Mouse (Mus musculus) 3134 (cell line): ENCODE data around the gene Fanci.
A peak's percentile ranks its signal among the peaks of the same experiment; 100 is the strongest.

Experiments used
- DNase-seq: peaks from one replicate; pipeline ENCODE4 v3.0.0-alpha.2; 2011; ENCODE audit warnings: low spot score; ENCODE audit not compliant: insufficient read length; ENCODE audit errors: extremely low read depth

Fanci gene

DNA sequence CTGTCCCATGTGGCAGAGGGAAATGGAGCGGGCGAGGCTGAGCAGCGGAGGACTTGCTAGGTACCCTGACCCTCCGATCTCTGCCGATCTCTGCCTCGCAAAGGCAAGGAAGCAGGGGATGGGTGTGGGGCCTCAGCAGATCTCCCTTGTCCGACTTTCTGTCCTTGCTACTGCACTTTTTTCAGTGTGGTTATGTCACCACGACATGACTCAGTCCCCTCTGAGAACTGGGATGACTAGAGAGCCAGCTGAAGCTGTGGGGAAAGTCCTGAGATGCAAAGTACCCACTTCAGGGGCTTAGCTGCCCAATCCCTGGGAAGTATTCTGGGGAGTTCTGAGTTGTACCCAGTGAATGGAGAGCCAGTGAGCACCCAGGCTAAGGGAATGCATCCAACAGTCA is 4.6 kb upstream of the Fanci start:
- DNase-seq: no peak

DNA sequence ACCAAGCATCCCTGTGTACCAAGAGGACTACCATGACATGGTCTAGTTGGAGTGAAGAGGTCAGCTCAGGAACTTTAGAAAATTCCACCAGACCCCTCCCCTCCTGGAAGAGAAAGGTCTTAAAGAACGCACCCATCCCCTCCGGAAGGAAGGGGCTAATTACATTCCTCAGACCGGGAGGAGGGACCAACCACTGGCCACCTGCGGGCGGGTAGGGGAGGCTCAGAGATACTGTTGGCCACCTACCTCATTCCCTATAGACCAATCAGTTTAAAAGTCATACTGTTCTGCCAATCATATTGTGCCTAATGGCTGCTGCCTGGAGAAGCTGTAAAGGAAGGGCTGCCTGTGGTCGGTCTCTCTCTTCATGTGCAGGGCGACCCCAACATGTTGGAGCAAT is 3.7 kb upstream of the Fanci start:
- DNase-seq: no peak

DNA sequence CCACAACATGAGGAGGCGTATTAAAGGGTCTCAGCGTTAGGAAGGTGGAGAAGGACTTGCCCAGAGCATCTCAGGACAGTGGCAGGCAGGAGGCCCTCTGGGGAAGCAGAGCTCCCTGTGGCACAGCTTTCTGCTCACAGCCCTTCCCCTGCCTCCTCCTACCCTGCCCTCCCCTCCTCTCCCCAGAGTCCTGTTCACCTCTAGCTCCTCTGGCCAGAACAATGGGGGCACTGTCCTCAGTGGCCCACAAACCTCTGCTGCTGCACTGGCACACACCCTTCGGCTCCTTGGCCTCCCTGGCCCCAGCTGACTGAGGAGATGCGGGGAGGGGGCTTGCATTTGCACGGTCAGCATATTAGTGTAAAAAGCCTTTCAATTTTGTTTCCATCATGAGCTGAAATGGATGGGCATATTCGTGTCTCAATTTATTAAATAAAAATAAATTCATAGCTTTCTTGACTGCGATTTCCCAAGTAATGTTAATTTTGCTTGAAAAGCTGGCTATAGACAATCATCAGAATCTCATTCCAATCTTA is 3.0 kb upstream of the Fanci start:
- DNase-seq: no peak

DNA sequence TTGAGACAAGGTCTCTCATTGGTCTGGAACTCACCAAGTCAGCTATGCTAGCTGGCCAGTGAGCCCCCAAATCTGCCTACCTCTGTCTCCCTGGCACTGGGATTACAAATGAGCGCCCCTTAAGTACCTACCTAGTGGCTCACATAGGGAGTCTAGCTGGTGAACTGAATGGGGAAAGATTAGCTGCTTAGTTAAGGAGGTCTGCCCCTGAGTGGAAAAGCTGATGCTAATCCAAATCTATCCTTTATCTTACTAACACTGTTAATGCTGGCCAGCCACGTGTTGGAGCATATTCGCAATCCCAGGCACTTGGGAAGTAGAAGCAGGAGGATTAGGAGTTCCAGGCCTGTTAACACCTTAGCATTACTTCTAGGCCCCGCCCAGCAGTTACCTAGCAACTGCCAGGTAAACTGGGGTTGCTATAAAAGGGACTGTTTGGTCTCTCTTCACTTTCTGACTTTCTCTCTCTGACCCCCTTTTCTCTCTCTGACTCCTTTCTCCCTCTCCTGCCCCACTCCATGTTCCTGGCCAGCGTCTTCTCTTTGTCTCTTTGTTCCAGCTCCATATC is 1.5 kb upstream of the Fanci start:
- DNase-seq: no peak

DNA sequence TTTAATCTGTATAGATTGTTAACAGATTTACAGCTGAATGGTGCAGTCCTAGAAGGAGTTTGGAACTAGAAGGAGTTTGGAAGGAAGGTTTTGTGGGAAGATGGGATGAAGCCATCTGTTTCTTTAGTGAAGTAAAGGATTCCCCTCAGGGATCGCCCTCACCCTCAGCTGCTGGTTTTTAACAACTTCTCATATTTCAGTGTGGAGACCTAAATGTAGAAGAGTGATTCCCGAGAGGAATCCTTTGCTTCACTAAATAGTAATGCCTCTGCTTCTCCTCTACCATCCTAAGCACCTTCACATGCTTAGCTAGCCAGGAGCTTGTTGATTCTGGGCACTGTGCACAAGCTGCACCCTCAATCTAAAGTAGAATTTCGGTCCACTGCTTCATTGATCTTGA is 258 bp upstream of the Fanci start:
- DNase-seq: no peak

DNA sequence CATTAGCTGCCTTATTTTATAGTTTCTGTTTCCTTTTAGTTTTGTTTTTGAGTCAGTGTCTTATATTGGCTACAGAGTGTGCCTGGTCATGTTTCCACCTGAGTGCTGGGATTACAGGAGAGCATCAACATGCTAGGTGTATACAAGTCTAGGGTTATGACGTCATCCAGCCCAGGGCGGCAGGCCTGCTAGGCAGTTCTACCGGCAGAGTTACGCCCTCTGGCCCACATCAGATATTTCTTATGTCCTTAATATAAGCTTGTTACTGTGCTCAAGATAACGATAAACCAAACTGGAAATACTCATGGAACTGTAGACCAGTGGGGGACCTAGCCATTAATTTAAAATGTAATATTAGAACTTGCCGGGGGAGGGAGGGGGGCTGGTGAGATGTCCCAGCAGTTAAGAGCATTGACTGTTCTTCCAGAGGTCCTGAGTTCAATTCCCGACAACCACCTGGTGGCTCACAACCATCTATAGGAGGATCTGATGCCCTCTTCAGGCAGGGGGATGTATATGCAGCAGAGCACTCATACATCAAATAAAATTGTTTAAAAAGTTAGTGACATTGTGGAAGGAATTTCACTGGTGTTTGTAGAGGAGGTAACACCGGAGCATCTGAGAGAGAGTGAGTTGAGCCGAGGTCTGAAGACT is 1.3 kb downstream of the Fanci start:
- DNase-seq: peak; percentile 48

DNA sequence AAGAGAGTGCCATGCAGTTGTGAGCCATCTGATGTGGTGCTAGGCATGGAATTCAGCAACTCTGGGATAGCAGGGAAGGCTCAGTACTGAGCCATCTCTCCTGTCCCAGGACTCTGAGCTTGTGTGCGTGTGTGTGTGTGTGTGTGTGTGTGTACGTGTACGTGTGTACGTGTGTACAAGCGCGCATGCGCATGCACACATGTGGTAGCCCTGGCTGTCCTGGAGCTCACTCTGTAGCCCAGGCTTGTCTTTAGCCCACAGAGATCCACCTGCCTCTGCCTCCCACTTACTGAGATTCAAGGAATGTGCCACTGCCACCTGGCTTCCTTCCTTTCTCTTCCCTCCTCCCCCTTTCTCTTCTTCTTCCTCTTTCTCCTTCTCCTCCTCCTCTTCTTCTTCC is 2.2 kb downstream of the Fanci start:
- no peak for DNase-seq

DNA sequence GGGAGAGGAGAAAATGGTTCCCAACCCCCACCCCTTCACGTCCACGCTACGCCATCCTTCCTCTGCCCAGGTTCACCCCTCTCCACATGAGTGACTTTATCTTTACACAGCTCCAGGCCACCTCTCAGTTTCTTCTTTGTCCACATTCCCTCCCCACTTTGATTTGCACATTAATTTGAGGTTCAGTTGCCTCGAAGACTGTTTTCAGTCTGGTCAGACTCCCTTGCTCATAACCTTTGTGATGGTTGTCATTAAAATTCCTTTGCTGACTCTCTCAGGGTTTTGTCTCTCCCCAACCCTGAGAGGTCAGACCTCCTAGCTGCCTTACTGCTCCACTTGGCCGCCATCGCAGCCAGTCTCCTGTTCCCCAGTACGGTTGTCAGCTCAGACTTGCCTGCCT is 2.9 kb downstream of the Fanci start:
- no peak for DNase-seq

DNA sequence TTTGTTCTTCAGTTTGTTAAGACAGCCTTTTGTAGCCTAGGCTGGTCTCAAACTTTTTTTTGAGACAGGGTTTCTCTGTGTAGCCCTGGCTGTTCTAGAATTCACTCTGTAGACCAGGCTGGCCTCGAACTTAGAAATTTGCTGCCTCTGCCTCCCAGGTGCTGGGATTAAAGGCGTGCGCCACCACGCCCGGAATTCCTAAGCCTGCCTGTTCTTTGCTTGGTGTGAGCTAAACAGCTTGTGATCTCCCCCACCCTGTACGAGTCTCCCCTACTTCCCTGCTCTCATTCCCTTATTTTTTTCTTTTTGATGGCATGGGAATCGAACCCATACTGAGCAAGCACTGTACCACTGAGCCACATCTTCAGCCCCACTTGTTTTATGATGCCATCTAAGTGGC is 3.5 kb downstream of the Fanci start:
- DNase-seq: no peak

DNA sequence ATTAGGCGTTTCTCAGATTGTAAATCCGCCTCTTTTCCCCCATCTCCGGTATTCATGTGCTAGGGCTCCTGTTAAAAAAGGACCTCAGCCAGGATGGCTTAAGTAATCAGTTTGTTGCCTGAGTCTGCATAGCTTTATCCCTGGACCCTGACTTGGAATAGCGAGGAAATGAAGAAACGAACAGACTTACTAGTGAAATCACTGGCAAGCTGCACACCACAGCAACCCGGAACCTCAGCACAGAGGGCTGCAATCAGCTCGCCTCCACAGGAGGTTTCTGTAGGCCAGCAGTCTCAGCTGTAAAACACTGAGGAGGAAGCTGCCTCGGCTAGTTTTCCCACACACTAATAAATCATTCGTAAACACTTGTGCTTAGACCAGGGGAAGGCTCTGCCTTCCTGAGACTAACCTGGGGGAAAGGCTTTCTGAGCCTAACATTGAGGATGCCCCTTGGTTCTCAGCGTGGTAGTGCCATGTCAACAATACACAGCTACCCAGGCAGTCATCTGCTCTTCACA is 5.8 kb downstream of the Fanci start:
- no peak for DNase-seq

DNA sequence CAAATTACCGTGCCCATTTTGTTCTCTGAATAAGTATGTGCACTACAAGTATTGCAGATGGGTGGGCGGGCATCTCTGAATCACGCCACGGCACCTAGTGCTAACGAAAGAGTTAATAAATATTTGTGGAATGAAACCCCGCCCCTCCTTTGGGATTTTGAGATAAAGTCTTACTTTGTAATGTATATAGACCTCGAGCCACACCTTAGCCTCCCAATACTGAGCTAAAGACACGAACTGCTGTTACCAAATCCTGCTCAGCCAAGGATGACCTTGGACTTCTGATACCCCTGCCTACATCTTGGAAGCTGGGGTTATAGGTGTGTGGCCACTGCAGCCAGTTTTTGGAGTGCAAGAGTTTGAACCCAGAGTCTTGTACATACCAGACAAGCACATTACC is 6.7 kb downstream of the Fanci start:
- DNase-seq: no peak

DNA sequence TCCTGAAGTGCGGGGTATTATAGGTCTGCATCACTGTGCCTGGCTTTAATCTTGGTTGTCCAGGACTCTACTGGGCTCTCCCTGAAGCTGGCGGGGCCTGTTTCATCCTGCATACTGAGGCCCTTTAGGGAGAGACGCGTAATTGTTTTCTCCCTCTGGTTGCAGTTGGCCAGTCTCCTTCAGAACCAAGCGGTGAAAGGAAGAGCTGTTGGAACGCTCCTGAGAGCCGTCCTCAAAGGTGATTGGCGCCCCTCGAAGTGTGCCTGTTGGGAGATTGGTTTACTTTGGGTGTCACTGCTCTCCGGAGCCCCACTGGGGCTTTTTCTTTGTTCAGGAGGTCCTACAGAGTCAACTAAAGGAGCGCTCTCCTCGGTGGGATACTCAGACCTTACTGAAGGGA is 7.2 kb downstream of the Fanci start:
- no peak for DNase-seq

DNA sequence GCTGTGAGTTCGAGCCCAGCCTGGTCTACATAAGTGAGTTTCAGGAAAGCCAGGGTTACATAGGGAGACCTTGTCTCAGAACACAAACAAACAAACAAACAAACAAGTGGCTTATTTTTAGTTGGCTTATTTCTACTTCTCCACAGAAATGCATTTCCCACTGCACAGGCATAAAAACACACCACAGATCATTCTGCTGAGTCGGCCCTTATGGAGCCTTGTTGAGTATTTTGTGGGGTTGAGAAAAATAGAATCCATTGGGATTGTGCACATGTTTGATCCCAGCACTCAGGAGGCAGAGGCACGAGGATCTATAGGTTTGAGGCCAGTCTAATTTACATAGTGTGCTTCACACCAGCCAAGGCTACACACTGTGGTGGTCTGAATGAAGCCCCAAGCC is 8.6 kb downstream of the Fanci start:
- no peak for DNase-seq

DNA sequence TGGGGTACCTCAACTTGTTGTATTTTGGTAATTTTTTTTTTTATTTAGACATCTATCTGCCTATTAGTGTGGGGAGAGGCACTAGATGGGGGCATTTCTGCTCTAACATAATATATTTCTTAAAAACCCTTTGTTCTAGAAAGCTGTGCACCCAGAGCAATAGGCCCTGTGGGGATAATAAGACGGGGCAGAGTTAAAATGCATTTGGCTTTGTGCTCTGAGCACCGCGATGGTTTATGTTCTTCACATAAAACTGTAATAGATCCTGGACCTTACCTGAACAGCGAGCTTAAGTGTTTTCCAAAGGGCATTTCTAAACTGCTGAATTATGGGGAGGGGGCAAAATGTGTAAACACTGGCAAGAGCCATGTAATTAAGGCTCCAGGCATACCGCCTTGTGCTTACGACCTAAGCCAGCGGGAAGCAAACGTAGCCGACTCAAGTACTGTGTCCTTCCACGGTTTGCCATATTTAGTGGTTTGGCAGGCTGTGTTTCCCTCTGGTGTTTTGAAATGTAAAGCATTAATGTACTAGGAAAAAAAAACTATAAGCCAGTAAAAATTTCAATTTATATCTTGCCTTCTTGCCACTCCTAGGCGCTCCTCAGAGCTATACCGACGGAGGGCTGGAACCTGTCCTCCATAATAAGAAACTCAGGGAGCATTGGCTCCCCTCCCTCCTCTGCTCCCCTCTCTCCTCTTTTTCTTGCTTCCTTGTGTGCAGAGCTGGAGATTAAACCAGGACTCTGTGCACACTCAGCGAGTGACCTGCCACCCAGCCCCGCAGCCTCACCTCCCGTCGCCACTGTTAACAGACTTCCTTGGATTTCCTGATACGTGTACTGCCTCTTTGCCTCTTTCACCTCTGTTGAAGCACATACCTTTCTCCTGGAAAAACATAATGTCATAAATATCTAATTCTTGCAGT is 23.0 kb downstream of the Fanci start:
- no peak for DNase-seq

DNA sequence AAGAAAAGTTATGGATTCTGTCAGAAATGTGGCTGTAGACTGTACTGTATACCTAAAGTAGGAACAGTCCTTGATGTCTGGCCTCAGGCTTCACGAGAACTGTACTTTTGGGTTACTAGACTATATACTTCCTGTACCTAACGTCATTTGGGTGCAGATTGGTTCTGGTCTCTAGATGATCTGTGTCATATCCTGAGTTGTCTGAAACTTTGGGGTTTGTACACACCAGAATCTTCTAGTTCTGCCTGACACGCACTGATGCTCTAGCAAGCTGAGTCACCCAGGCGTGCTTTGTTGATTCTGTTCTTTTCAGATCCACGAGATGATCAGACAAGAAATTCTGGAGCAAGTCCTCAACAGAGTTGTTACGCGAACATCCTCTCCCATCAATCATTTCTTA is 28.2 kb downstream of the Fanci start:
- no peak for DNase-seq

DNA sequence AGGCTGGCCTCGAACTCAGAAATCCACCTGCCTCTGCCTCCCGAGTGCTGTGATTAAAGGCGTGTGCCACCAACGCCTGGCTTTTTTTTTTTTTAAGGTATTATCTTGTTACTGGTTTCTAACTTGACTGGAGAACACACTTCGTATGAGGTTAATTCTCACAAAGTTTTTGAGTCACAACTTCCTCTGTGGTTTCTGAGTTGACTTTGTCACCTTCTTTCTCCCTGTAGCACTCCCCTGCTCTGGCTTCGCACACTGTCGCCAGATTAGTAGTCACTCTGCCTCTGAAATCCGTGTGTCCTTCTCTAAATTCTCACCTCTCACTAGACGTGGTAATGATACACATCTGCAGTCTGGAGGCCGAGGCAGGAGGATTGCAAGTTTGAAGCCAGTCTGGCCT is 31.1 kb downstream of the Fanci start:
- no peak for DNase-seq

DNA sequence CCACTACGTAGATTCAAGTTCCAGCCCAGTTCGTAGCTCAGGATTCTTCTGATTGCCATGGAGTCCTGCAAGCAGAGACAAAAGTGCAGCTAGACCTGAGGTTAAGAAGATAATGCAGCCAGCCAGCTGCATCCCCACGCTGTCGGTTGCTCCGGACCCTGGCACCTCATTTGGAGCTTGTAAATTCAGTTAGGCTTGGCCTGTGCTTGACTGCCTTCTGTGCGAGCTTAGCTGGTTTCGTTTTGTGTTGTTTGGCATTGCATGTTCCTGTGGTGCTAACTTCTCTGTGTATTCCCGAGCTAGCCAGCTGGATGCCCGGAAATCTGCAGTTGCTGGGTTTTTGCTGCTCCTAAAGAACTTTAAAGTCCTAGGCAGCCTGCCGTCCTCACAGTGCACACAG is 34.1 kb downstream of the Fanci start:
- DNase-seq: no peak

DNA sequence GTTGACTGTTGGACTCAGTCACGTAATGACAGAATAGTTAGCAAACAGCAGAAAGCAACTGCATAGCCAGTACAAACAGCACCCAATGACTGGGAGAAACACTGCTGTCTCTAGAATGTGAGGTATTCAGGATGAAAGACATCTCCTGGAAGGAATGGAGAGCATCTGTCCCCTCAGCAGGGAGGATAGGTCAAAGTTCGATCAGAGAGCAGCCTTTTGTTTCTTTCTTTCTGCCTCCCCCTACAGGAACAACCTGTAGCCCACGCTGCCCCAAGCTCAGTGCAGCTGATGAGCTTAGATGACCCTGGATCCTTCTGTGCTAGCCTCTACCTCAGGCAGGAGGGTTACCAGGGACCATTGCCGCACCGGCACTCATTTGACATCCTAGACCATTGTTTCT is 36.5 kb downstream of the Fanci start:
- DNase-seq: no peak

DNA sequence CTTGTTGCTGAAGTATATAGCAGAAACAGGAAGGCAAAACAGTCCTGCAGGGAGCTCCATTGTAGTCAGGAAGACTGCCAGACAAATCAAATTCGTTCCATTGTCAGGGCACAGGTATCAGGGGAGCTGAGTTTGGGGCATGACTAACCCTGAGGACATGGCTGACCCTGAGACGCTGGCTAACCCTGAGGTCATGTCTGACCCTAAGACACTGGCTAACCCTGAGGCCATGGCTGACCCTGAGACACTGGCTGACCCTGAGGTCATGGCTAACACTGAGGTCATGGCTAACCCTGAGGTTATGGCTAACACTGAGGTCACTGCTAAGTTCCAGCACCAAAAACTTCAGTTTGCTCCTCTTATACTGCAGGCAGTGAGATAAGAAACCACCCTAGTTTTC is 48.3 kb downstream of the Fanci start:
- DNase-seq: no peak

DNA sequence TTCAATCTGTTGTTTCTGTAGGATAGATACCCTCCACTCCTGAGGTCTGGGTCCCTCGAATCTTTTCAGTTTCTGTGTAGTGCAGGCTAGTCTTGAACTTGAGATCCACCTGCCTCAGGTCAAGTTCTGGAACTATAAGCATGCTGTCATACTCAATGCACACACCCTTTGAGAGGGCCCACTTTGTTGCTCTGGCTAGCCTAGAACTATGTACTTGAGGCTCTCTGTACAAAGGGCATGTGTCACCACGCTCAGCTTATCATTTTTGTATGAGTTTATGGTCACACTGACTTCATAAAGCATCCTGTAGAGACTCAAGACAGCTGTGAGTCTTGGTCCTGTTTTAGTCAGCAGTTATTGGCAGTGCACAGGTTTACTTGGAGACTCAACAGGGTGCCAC is 55.3 kb downstream of the Fanci start:
- DNase-seq: no peak

DNA sequence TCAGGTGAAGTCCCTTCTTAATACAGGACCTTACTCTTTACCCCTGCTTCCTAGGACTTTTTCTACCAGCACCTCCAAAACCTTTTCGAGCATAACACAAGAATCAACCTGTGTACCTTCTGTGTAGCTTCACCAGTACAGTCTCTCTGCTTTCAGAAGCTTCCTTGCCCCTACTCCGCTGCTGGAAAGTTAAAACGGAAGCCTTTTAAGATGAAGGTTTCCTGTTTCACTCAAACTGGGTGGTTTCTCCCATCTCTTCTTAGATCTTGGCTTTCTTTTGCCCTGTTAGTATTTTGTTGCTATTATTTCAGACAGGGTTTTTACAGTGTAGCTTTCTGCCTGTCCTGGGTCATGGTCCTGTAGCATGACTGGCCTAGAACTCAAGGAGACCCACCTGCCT is 55.8 kb downstream of the Fanci start:
- no peak for DNase-seq

DNA sequence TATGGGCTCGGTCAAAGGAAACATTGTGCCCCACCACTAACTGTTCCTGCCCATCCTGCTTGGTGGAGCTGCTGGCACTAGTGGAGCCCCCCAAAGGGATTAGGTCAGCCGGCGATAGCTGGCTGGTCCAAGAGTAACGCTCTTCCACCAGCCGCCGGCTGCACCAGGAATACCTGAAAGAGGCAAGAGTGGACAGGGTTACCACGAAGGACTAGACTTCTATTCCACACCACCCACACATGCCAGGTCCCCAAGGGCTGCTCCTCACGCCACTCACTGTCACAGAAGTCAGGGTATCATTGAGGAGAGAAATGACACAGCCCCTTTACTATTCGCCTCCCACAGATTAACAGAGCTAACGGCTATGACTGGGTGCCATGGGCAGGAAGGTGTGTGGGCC is 70.0 kb downstream of the Fanci start:
- no peak for DNase-seq
